Mouse (Mus musculus) CD4-positive, CD25-positive, alpha-beta regulatory T cell, adult 2 months (primary cell): ENCODE data around the gene Unkl.

Experiments
- DNase-seq: peaks from one replicate; pipeline ENCODE4 v3.0.0-alpha.2; 2012; ENCODE audit warnings: low read depth, low spot score

Gene Unkl

DNA sequence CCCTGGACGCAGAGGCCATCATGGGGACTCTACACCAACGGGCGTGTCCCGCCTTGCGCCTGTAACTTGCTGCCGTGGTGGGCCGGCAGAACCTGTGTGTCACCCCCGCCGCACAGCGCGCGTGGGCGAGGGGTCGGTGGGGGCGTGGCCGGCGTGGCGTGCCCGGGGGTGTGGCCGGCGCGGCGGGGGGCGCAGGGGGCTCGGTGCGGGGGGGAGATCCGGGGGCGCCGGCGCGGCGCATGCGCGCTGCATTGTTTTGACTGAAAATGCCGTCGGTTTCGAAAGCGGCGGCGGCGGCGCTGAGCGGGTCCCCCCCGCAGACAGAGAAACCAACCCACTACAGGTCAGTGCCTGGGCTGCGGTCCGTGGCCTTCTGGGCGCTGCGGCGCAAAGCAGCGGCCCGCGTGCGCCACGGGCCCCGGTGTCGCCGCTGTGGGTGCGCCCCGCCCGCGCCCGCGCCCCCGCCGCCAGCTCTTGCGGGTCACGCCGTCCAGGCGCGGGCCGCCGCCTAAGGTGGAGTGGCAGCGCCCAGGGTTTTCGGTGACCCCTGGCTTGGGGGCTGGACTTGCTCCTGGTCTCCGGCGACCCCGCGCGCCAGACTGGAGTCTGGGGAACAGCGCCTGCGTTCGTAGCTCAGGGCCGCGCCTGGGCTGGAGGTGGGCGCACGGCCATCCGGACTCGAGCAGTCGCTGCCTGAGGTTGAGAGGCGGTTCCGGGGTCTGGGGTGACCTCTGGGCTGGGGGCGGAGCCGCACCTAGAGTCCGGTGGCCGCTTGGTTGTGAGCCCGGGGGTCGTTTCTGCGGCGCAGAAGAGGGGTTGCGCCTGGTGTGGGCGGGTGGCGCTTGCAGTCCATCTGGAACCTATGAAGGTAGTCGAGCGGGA, at the start of gene Unkl:
Gene Unkl, plus strand, starts transcription at position 248 of the 882 bp plus-strand sequence.
- DNase-seq = peak; percentile 87

DNA sequence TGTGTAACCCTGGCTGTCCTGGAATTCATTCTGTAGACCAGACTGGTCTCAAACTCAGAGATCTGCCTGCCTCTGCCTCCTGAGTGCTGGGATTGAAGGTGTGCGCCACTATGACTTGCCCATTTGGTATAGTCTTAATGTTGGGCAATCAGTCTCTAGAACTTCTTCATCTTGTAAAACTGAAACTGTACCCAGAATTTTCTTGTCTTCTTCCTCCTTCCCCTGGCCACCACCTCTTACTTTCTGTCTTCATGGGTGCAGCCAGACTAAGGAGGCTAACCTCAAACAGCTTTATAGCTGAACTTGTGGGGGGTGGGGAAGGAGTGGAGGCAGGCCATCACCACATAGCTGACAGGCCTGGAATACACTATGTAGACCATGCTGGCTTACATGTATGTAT, 49.4 kb upstream of the Unkl start:
- no peak for DNase-seq

DNA sequence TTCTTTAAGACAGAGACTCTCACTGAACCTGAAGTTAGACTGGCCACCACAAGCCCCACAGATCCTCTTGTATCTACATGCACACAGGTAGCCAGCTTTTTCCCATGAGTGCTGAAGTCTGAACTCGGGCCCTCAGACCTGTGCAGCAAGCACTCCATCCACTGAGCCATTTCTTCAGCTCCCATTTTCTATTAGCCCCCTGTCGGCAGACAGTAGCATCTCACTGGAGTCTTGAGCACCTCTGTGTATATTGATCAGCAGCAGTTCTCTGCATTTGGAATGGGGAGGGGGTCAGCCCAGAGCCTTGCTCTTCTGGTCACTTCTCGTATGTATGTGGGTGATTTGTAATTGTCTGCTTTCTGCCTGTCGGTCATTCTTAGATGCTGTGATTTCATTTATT, 48.2 kb upstream of the Unkl start:
- DNase-seq = peak; percentile 20

DNA sequence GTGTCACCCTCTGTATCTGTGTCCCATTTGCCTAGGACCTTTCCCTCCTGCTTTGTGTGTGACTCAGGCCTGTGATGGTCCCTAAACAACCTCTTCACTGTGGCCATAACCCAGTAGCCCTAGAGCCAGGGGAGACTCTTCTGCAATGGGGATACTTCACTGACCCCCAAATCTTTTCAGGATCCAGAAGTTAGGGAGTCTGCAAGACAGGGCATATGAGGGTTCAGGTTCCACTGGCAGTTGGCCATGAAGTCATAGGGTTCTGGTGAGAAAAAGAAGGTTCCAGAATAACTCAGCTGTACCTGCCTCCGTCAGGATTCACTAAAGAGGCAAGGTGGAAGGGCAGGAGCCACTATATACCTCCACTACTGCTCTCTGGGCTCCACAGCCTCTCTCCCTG, 26.0 kb upstream of the Unkl start, which contains the start of gene Ccdc154:
Gene Ccdc154, plus strand, starts transcription at position 301 of the 400 bp plus-strand sequence.
- DNase-seq = no peak

DNA sequence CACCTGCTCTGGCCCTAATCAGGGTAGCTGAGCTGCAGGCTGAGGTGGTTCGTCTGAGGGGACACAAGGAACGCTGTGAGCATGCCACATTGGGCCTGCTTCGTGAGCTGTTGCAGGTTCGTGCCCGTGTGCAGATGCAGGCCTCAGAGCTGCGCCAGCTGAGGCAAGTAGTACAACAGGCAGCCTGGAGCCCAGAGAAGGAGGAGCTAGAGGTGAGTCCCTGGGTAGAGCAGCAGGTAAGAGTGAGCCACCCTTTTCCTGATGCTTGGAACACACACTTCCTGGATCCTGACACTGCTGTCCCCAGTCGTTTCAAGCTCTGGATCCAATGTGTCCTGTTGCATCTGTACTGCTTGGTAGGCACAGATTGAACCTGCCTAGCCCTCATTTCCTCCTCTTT, 24.8 kb upstream of the Unkl start:
- DNase-seq = no peak

DNA sequence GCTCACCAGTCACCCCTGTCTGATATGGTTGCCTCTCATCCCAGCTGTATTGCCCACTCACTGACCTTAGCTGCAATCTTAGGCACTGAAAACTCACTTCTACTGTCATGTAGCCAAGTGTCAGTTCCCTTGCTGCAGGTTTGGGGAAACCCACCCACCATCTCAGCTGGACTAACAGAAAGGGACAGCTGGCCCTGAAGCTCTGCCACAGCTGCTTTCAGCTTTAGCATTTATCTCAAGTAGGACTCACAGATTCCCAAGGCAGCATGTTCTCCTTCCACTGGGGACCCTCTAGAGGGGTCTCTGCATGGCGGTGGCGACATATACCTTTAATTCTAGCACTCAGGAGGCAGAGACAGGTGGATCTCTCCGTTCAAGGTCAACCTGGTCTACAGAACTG, 23.4 kb upstream of the Unkl start:
- DNase-seq = no peak

DNA sequence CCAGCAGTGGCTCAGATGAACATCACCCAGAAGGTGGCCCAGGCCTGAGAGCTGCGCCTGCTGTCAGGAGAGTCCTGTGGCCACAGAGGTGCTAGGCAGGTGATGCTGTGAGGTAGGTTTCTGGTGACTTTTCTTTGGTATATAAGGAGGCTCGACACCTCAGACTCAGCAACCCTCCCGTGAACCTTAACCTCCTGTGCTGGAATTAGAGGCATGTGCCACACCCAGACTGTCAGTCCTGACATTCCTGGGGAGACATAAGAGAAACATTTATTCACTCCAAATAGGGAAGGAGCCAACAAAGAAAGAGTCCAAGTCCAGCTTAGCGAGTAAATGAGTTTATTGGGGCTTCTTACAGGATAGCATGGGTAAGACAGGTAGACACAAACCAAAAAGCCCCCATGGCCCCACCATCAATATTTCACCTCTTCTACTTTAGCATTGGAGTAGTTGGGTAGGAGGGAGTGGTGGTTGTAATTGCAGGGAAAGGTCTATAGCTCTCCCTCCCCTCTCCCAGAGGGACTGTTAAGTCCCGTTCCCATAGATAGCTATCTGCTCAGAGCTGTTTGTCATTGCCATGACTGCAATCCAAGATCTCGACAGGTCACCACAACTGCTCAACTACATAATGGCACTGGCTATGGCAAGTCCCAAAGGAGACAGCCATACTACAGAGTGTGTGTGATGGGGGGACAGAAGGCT, 22.1 kb upstream of the Unkl start:
- DNase-seq = no peak

DNA sequence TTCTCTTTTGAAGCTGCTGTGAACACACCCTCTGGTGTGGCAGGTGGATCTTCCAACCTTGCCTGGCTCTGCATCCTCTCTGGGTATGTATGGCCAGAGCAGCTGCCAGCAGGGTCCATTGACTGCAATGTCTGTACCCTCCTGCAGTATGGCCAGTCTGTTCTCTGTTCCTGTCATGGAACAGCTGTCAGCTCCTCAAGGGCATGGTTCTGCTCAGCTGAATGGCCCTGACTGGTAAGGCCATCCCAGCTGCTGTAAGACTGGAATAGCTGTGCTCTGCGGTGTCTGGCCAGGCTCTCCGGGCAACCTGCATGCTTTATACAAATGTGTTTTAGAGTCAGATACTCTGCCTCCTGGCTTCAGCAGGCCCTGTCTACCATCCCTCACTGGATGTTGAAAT, 18.5 kb upstream of the Unkl start:
- no peak for DNase-seq

DNA sequence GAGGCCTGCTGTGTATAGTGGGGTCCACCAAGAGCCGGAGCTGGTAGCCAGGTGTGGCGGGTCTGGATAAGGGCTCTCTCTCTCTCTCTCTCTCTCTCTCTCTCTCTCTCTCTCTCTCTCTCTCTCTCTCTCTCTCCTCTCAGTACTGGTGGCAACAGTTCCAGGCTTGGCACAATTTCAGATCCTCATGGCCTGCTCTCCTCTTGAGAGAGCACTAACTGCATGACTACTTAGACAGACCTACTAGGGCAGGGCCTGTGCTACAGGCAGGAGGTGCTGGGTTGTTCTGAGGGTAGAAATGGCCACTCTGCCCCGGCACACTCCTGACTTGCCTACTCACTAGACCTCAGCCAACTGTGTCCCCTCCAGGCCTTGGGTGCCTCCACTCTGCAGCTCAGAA, 15.6 kb upstream of the Unkl start:
- no peak for DNase-seq

DNA sequence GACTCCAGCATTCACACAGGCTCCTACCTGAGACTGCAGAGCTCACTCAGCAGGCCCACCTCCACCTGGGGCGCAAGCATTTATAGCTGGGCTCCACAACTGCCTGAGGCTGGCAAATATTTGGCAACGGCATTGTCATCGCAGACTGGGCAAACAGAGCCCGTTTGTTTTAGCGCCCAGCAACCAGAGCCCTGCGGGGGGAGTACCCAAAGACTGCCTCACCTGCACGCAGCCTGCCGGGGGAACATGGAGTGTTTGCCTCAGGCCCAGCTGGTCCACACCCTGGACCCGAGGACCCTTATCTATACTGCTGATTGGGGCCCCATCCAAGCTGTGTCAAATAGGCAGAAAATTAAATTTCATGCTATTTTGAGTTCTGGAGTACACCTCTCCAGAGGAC, 12.8 kb upstream of the Unkl start, which contains the start of gene Gm38655:
Gene Gm38655, minus strand, starts transcription at position 61 of the 400 bp plus-strand sequence.
- no peak for DNase-seq

DNA sequence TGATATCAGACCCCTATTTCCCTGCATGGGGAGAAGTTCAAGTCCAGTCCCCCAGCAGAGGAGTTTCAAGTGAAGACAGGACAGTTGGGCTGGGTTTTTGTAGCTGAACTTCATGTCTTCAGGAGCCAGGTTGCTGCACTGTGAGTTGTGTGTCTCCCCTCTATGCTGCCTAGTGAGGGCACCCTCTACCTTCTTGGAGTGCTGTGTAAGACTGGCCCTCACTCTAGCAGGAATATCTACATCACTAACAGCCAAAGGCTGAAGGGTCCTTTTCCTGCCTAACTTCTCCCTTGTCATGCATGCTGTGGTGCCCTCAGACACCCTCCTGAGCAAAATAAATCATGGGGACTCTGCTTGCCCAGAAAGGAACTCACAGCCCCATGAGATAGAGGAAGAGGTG, 5.0 kb upstream of the Unkl start:
- peak; percentile 44 for DNase-seq

DNA sequence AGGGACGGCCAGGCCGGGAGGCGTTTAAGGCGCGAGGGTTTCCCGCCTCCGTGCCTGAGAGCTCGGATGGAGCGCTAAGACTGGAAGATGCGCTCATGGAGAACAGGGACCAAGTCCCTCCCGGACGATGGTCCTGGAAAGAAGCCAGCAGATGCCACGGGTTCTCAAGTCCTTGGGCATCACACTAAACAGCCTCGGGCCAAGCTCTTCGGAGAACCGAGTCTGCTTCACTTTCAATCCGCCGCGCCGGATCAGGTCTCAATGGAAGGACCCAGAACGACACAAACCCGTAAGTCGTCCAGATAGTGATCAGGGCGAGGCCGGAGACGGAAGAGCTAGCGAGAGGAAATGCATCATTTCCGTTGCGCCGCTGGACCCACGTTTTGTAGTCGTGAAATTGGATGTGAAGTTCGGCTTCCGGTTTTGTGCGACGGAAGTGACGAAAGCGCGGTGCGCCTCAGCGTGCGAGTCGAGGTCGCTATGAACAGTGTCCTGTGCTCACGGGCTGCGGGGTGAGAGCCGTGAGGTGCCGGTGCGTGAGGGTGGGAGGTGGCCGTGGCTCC, 4.0 kb upstream of the Unkl start, which contains the start of gene BC003965:
Gene BC003965, plus strand, starts transcription at position 426 of the 563 bp plus-strand sequence.
- DNase-seq = peak; percentile 99

DNA sequence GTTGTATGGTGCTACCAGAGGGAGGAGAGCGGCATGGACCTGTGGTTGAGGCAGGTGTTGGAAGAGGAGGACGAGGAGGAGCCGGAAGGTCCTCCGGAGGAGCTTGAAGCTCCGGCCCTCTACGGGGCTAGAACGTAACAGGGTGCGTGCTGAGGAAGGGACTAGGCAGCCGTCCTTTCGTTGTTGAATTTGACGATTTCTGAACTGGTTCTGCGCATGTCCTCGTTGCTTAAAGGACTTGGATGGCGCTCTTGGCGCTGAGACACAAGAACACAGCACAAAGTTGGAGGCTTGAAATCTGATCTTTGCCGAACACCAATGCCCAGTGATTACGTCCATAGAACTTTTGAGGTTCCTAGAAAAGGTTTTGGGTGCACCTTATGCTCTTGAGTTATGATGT, 3.2 kb upstream of the Unkl start:
- DNase-seq = no peak

DNA sequence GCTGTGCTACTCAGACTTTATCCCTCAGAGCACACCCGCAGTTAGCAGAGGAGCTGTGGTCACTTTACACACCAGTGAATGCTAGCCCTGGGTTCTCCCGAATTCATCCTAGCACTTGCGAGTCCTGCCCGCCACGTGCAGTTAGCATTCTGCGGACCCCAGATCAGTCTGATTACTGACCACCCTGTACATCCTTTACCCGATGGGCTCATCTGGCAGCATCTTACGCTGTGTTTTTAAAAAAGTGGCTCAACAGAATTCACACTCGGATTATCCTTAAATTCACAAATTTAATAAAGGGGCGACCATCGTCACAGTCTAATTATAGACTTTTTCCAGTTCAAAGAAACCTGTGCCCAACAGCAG, 430 bp upstream of the Unkl start:
- no peak for DNase-seq

DNA sequence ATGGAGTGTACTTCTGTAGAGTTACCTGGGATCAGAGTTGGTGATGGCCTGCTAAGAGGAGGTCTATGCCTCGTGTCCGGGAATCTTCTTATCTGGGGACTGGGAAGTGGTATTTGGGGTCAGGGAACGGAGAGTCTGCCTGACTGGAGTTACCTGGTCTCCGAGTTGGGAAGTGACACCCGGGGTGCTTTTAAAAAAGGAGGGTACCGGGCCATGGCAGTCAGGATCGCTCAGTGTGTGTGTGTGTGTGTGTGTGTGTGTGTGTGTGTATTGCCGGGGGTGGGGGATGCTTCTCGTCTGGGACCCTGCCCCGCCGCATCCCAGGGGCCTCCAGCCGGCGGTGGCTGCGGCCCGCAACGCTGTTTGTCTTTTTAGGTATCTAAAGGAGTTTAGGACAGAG, 894 bp downstream of the Unkl start:
- no peak for DNase-seq

DNA sequence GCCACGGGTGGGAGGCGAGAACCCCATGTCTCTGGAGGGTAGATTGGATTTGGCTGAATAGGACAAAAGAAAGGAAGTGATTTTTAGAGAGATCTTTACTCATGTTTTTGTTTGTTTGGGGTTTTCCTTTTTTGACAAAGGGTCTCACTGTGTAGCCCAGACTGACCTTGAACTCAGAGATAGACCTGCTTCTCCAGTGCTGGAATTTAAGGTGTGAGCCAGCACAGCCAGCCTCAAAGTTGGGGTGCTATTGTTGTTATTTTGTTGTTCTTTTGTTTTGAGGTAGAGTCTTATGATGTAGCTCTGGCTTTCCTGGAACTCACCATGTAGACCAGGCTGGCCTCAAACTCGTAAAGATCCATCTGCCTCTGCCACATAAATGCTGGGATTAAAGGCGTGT, 14.2 kb downstream of the Unkl start:
- DNase-seq = no peak

DNA sequence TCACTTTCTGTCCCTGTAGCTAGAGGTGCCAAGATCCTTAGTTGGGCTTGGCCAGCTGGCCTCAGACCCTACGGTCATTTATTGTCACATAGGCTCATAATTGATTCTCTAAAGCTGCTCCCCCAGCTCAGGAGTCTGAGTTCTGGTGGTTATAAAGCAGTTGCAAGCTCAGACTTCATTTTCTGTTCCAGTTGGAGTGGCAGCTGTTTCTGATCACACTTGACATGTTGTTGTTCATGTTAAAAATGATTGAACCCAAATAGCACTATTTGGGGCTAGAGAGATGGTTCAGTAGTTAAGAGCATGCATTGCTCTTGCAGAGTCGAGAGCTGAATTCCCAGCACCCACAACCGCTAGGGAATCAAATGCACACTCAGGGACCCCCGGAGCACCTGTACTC, 21.8 kb downstream of the Unkl start:
- DNase-seq = no peak

DNA sequence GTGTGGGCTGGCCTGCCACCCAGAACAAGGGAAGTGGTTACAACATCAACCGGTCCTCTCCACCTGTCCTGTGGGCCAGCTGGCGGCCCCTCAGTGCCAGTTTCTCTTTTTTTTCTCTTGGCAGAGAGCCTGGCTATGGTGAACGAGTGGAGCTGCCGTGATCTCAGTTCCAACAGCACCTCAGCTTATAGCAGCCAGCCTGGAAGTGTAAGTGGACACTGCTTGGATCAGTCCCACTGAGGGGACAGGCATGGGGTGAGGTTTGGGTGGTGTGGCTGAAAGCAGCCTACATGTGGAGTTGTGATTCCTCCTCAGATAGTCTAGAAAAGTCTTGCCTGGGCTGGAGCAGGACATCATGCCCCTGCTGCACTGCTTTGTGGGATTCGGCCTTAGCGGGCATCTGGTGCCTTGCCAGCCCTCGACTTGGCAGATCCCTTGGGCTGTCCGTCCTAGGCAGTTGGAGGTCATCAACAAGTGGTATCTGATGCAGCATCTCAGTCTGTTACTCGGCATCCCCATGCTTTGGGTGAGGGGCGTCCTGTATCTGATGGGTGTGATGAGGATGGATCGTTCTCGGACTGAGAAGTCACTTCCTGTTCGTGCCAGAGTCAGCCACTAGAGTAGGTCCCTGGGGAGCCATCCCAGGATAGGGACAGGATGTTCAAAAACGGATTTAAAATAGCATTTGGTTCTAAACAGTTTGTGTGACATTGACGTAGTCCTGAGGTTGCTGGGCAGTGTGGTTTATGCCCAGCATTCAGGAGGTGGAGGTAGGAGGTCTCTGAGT, 22.7 kb downstream of the Unkl start:
- no peak for DNase-seq

DNA sequence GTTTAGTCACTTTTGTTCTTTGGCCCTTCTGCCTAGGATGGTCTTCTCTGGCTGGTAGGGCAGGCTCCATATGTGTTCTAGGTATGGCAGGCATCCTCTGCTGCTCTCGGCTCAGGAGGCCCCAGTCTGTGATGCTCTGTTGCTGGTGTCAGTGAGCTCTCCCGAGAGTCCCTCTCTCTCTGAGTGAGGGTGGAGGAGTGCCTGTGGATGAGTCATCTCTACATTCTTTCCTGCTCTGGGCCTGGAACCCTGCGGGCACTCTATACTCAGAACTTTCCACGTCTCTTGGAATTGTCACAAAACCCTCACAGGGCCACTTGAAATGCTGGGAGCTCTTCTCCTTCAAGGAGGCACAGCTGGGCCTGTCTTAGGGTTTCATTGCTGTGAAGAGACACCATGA, 23.5 kb downstream of the Unkl start:
- no peak for DNase-seq

DNA sequence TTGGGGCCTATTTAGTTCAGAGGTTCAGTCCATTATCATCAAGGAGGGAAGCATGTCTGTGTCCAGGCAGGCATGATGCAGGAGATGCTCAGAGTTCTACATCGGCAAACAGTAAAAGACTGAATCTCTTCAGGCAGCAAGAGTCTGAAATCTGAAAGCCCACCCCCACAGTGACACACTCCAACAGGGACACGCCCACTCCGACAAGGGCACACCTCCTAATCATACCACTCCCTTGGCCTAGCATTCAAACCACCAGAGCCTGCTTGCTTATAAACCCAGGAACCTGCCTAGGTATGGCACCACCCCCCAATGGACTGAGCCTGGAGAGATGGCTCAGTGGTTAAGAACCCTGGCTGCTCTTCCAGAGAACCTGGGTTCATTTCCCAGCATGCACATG, 27.2 kb downstream of the Unkl start:
- no peak for DNase-seq

DNA sequence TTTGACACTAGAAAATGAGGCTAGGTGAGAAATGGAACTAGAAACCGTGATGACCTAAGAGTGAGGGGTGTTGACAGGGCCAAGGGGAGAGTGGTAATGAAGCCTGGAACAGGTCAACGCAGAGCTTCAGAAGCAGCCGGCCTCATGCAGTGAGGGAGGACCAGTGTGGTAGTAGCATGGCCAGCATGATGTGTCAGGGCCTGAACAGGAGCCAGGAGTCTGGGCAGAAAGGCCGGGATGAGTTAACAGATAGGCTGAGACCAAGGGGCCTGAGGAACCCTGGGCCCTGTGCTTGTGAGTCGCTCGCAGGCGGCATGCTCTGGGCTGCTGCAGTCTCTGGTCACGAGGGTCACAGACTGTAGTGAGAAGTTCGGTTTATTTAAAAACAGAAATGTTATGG, 30.8 kb downstream of the Unkl start:
- no peak for DNase-seq
